Mouse (Mus musculus) liver, adult 2 months (tissue): ENCODE measurements around the gene Cdc34b. TPM values are rescaled to one million over a fixed set of nuclear protein-coding genes. Genes with fewer than 3 reads are reported as not detected.

Source experiments
- DNase-seq: peaks from one replicate; pipeline ENCODE4 v3.0.0-alpha.2; 2011; ENCODE audit warnings: low read depth, low spot score; ENCODE audit errors: extremely low read depth
- H3K27ac ChIP-seq: fragments of 200-500 bp; replicated peaks from 2 replicates; pipeline ENCODE4 v1.5.1; 2012; ENCODE audit warnings: low read depth, mild to moderate bottlenecking, control low read depth, inconsistent platforms, low read length; ENCODE audit not compliant: insufficient read depth
- H3K27me3 ChIP-seq: fragments of 200-500 bp; 2 replicates; pipeline ENCODE4 v1.6.1; 2012; ENCODE audit warnings: mild to moderate bottlenecking, moderate library complexity, low read length, inconsistent platforms; ENCODE audit not compliant: control insufficient read depth, insufficient read depth
- H3K36me3 ChIP-seq: fragments of 200-500 bp; 2 replicates; pipeline ENCODE4 v1.6.1; 2012; ENCODE audit warnings: low read length, inconsistent platforms; ENCODE audit not compliant: control insufficient read depth, insufficient read depth
- H3K4me1 ChIP-seq: fragments of 200-500 bp; 2 replicates; pipeline ENCODE4 v1.6.1; 2011; ENCODE audit warnings: low read length; ENCODE audit not compliant: control insufficient read depth, insufficient read depth
- H3K4me3 ChIP-seq: fragments of 200-500 bp; 2 replicates; pipeline ENCODE4 v1.5.1; 2011; ENCODE audit warnings: low read depth, mild to moderate bottlenecking, control low read depth, low read length, moderate library complexity; ENCODE audit not compliant: insufficient read depth
- H3K79me2 ChIP-seq: fragments of 200-500 bp; 2 replicates; pipeline ENCODE4 v1.6.1; 2012; ENCODE audit warnings: inconsistent platforms, mild to moderate bottlenecking, low read length, moderate library complexity; ENCODE audit not compliant: control insufficient read depth, insufficient read depth
- H3K9ac ChIP-seq: fragments of 200-500 bp; 2 replicates; pipeline ENCODE4 v1.6.1; 2012; ENCODE audit warnings: low read depth, mild to moderate bottlenecking, control low read depth, inconsistent platforms, low read length
- CTCF ChIP-seq: fragments of 200-500 bp; IDR thresholded peaks from 2 replicates; pipeline ENCODE4 v1.5.1; 2011; ENCODE audit warnings: low read depth, low read length, control low read depth
- POLR2A ChIP-seq: fragments of 200-500 bp; IDR thresholded peaks from 2 replicates; pipeline ENCODE4 v1.6.1; 2011; ENCODE audit warnings: low read length, control low read depth; ENCODE audit not compliant: insufficient read depth; ENCODE audit errors: extremely low read depth
- WGBS: fragments of 180-500 bp; shearing (Covaris S2); methylation state at CpG from one replicate; pipeline ENCODE4 v1.1.7; 2018; 5-methylcytosine and 5-hydroxymethylcytosine counted together
- polyA plus RNA-seq: library from polyadenylated mRNA; depleted of rRNA; stranded (reverse); fragments of >200 nt; gene quantifications from 2 replicates; pipeline ENCODE4 v1.2.3, GENCODE M21; 2012
- total RNA-seq: library from RNA; depleted of rRNA; stranded (reverse); fragments of >200 nt; gene quantifications from 2 replicates; pipeline ENCODE4 v1.2.3, GENCODE M21; 2014

The Cdc34b gene
- total and polyA plus RNA-seq, 2 experiments, result 0.07 TPM; not detected in 1

- no peak overlapping the region for H3K4me3 ChIP-seq
- H3K27me3 ChIP-seq, result no peaks in the 10 kb centered on the region
- no peaks in the 10 kb centered on the region for H3K4me1 ChIP-seq
- no peak for DNase-seq
- no peak overlapping the region for H3K27ac ChIP-seq
- H3K9ac ChIP-seq, result no peak overlapping the region
- no peaks in the 10 kb centered on the region for H3K79me2 ChIP-seq
- WGBS, result 68% methylated on average over 4 of the region's 4 CpGs
- H3K36me3 ChIP-seq, result no peaks in the 10 kb centered on the region
- TF ChIP-seq POLR2A (no peak), CTCF (no peak)
Observed at GRCm38 (mm10) chr11:94729565-94729964, 12.0 kb upstream of the Cdc34b start.

GRCm38 (mm10) chr11:94730261-94730660 lies 11.3 kb upstream of the Cdc34b start:
- no peak overlapping the region for H3K27ac ChIP-seq
- H3K4me3 ChIP-seq, result no peak overlapping the region
- peak; percentile 41 for DNase-seq
- no peaks in the 10 kb centered on the region for H3K36me3 ChIP-seq
- no peaks in the 10 kb centered on the region for H3K27me3 ChIP-seq
- no peaks in the 10 kb centered on the region for H3K4me1 ChIP-seq
- H3K79me2 ChIP-seq, result no peaks in the 10 kb centered on the region
- WGBS, result 21% methylated on average over 5 of the region's 5 CpGs
- H3K9ac ChIP-seq, result no peak overlapping the region
- TF ChIP-seq POLR2A (no peak), CTCF (peak; percentile 55)

- TF ChIP-seq POLR2A, result no peak
- no peak for TF ChIP-seq CTCF
- Histone ChIP-seq H3K27me3 (no peaks in the 10 kb centered on the region), H3K79me2 (no peaks in the 10 kb centered on the region), H3K9ac (no peak overlapping the region), H3K36me3 (no peaks in the 10 kb centered on the region), H3K4me1 (no peaks in the 10 kb centered on the region), H3K4me3 (no peak overlapping the region), H3K27ac (no peak overlapping the region)
- DNase-seq, result no peak
- 88% methylated on average over 12 of the region's 12 CpGs for WGBS
Observed at GRCm38 (mm10) chr11:94731229-94731628, 10.4 kb upstream of the Cdc34b start.

GRCm38 (mm10) chr11:94732773-94733172 lies 8.8 kb upstream of the Cdc34b start:
- Histone ChIP-seq H3K4me1 (no peaks in the 10 kb centered on the region), H3K4me3 (no peak overlapping the region), H3K79me2 (no peaks in the 10 kb centered on the region), H3K36me3 (no peaks in the 10 kb centered on the region), H3K27me3 (no peaks in the 10 kb centered on the region), H3K9ac (no peak overlapping the region), H3K27ac (no peak overlapping the region)
- DNase-seq, result peak; percentile 58
- TF ChIP-seq CTCF (peak; percentile 61), POLR2A (no peak)
- 37% methylated on average over 8 of the region's 8 CpGs for WGBS

- Histone ChIP-seq H3K4me1 (no peaks in the 10 kb centered on the region), H3K4me3 (no peak overlapping the region), H3K9ac (no peak overlapping the region), H3K79me2 (no peaks in the 10 kb centered on the region), H3K36me3 (no peaks in the 10 kb centered on the region), H3K27ac (no peak overlapping the region), H3K27me3 (no peaks in the 10 kb centered on the region)
- no peak for DNase-seq
- TF ChIP-seq CTCF (no peak), POLR2A (no peak)
- WGBS, result 72% methylated on average over 2 of the region's 2 CpGs
Observed at GRCm38 (mm10) chr11:94735746-94736145, 5.8 kb upstream of the Cdc34b start.

GRCm38 (mm10) chr11:94752946-94753713 lies 11.5 kb downstream of the Cdc34b start:
- Histone ChIP-seq H3K36me3 (no peaks in the 10 kb centered on the region), H3K79me2 (no peaks in the 10 kb centered on the region), H3K27ac (no peak overlapping the region), H3K4me3 (no peak overlapping the region), H3K27me3 (no peaks in the 10 kb centered on the region), H3K4me1 (no peaks in the 10 kb centered on the region), H3K9ac (no peak overlapping the region)
- no peak for TF ChIP-seq CTCF
- TF ChIP-seq POLR2A, result no peak
- WGBS, result 47% methylated on average over 2 of the region's 2 CpGs
- no peak for DNase-seq
